Mouse (Mus musculus): ENCODE measurements around the gene Tmem54. TPM values are rescaled to one million over a fixed set of nuclear protein-coding genes. Genes with fewer than 3 reads are reported as not detected.

The Tmem54 gene
- polyA plus RNA-seq, 1 experiment from 2014 or later = 11.9 TPM

DNA sequence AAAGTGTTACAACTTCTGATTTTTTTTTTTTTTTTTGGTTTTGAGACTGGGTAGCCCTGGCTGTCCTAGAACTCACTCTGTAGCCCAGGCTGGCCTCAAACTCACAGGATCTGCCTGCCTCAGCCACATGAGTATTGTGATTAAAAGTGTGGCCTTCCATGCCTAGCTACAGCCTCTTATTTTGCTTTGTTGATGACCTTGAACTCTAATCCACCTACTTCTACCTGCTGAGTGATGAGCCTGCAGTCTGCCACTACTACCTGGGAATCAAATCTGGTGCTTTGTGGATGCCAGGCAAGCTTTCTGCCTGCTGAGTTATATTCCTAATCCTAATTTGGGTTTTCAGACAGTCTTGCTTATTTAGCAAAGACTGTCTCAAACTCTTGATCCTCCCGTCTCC is 43.9 kb upstream of the Tmem54 start:
- H3K36me3 ChIP-seq (ENCODE audit: insufficient read depth) = no peaks in the 10 kb centered on the region
- H3K9ac ChIP-seq = no peak overlapping the region

DNA sequence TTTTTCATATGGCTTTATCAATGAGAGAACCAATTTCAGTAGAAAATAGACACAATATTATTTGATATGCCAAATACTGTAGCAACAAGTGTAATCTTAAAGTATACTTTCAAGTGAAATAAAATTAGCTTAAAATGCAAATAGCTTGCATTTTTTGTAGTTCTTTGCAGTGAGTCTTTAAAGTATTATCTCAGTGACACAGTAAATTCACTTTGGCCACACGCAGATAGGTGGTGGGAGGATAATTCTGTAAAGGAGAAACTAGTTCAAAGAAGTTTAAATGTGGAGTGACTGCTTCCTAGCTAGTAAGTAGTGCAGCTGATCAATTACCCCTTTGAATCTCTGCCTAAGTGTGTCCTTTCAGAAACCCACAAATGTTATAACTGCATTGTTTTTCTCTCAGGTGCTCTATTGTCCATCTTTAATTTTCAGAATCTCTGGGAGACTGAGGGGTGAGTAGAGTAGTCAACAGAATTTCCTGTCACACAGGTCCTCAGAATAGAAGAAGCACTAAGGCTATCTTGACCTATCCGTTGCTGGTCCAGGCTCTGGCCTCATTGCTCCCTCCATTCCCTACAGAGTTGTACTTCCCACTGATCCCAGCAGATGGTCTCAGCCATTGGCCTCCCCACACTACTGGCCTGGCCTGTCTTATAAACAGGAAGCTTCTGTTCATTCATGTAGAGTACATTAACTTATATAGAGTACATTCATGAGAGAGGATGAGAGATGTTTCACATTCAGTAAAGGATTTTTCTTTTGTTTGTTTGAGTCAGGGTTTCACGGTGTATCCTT is 42.9 kb upstream of the Tmem54 start:
- no peak overlapping the region; the same call in 1 of the 2 replicates for H3K27ac ChIP-seq (ENCODE audit: low read depth)
- H3K9ac ChIP-seq = no peak overlapping the region
- peaks cover 5% of the 10 kb centered on the region; the same call in 1 of the 2 replicates for H3K4me1 ChIP-seq (ENCODE audit: insufficient read depth)
- 70% methylated on average over 3 of the region's 3 CpGs for WGBS
- no peaks in the 10 kb centered on the region for H3K36me3 ChIP-seq (ENCODE audit: insufficient read depth)
- no peak overlapping the region for H3K4me3 ChIP-seq (ENCODE audit: low read depth, low read length)
- ATAC-seq (ENCODE audit: insufficient read depth) (no peak), DNase-seq (peak; percentile 49)
- peak; percentile 32; the same call in 1 of the 2 replicates for TF ChIP-seq CTCF (IDR thresholded peaks at IDR 0.05; ENCODE audit: low read depth)
- H3K27me3 ChIP-seq (ENCODE audit: insufficient read depth, low read length) = no peaks in the 10 kb centered on the region
- H3K9me3 ChIP-seq (ENCODE audit: low read depth, low read length) = no peaks in the 10 kb centered on the region
- no peak overlapping the region for H3K4me2 ChIP-seq

More for the DNA sequence above, 43.9 kb upstream of the Tmem54 start:
- 90% methylated on average over 1 of the region's 1 CpGs for WGBS
- peaks cover 5% of the 10 kb centered on the region; the same call in 1 of the 2 replicates for H3K4me1 ChIP-seq (ENCODE audit: insufficient read depth)
- no peak overlapping the region for H3K4me3 ChIP-seq (ENCODE audit: low read depth, low read length)
- DNase-seq (no peak), ATAC-seq (ENCODE audit: insufficient read depth) (no peak)
- no peak overlapping the region for H3K4me2 ChIP-seq
- no peaks in the 10 kb centered on the region for H3K9me3 ChIP-seq (ENCODE audit: low read depth, low read length)
- no peaks in the 10 kb centered on the region for H3K27me3 ChIP-seq (ENCODE audit: insufficient read depth, low read length)
- TF ChIP-seq CTCF (IDR thresholded peaks at IDR 0.05; ENCODE audit: low read depth) = no peak
- H3K27ac ChIP-seq (ENCODE audit: low read depth) = no peak overlapping the region

DNA sequence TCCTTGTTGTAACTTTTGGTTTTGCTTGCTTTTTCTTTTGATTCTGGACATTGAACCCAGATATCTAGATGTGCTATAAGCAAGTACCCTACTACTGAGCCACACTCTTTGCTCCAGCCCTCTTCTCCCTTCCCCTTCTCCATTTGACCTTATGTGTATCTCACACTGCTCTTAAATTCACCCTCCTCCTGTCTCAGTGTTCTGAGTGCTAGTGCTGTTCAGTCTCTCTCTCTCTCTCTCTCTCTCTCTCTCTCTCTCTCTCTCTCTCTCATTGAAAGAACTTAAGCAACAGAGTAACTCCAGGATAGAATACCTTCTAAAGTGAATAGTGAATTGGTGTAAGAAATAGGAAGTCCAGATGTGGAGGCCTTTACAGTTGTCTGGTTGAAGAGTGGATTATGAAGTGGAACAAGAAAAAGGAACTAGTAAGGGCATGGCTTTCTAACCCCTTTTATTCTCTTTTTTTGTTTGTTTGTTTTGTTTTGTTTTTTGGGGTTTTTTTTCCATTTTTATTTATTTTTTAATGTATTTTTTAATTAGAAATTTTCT is 39.6 kb upstream of the Tmem54 start:
- no peak overlapping the region for H3K27ac ChIP-seq (ENCODE audit: low read depth)
- no peaks in the 10 kb centered on the region for H3K4me1 ChIP-seq (ENCODE audit: insufficient read depth)
- TF ChIP-seq CTCF (IDR thresholded peaks at IDR 0.05; ENCODE audit: low read depth) = no peak
- H3K36me3 ChIP-seq (ENCODE audit: insufficient read depth) = no peaks in the 10 kb centered on the region
- DNase-seq = no peak
- no peak for ATAC-seq (ENCODE audit: insufficient read depth)
- no peaks in the 10 kb centered on the region for H3K27me3 ChIP-seq (ENCODE audit: insufficient read depth, low read length)
- H3K9ac ChIP-seq = no peak overlapping the region
- no peak overlapping the region for H3K4me2 ChIP-seq
- H3K4me3 ChIP-seq (ENCODE audit: low read depth, low read length) = no peak overlapping the region
- no peaks in the 10 kb centered on the region for H3K9me3 ChIP-seq (ENCODE audit: low read depth, low read length)

DNA sequence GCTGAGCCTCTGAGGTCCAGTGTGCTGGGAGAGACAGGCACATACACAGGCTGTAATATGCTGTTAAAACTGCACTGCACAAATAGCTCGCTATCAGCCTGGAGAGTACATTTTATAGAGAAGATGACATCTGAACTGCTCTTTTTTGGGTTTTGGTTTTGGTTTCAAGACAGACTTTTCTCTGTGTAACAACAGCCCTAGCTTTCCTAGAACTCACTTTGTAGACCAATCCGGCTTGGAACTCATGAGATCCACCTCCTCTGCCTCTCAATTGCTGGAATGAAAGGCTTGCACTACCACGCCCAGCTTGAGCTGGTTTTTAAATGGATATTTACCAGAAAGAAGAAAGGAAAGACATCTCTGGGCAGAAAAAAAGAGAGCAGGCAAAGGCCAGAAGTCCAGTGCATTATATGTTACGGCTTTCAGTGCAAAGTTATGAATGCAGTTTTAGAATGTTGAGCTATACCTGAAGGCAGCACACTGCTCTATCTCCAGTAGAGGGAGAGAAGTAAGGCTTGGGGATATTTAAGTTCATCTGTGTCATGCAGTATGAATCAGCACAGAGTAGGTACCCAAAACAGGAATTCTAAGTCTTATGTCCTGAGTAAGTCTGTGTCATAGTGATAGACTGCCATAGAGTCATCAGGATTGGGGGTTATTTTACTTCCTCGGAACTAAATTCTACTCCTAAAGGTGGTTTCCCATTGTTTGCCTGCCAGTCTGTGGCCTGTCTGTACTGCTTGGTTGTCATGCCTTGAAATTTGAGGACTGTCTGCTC is 37.5 kb upstream of the Tmem54 start:
- no peaks in the 10 kb centered on the region for H3K9me3 ChIP-seq (ENCODE audit: low read depth, low read length)
- H3K27me3 ChIP-seq (ENCODE audit: insufficient read depth, low read length) = no peaks in the 10 kb centered on the region
- H3K36me3 ChIP-seq (ENCODE audit: insufficient read depth) = no peaks in the 10 kb centered on the region
- ATAC-seq (ENCODE audit: insufficient read depth) = no peak
- H3K4me1 ChIP-seq (ENCODE audit: insufficient read depth) = no peaks in the 10 kb centered on the region
- WGBS = 83% methylated on average over 5 of the region's 5 CpGs
- no peak overlapping the region for H3K4me2 ChIP-seq
- no peak overlapping the region for H3K27ac ChIP-seq (ENCODE audit: low read depth)
- DNase-seq = no peak
- no peak overlapping the region for H3K9ac ChIP-seq
- no peak overlapping the region for H3K4me3 ChIP-seq (ENCODE audit: low read depth, low read length)
- no peak for TF ChIP-seq CTCF (IDR thresholded peaks at IDR 0.05; ENCODE audit: low read depth)

DNA sequence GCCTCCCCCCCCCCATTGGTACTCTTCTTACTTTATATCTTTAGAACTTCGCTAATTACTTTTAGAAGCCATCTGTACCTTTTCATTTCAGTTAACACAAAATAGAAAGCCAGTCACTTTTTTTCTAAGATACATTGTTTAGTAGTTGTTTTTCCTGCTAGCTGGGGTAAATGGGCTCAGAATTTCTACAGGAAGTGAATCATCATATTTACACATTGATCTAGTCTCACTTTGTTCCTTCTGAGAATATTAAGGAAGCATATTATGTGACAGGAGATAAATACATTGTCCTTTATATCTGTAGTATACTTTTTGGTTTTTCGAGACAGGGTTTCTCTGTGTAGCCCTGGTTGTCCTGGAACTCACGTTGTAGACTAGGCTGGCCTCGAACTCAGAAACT is 36.5 kb upstream of the Tmem54 start:
- no peaks in the 10 kb centered on the region for H3K4me1 ChIP-seq (ENCODE audit: insufficient read depth)
- ATAC-seq (ENCODE audit: insufficient read depth) (no peak), DNase-seq (no peak)
- H3K27me3 ChIP-seq (ENCODE audit: insufficient read depth, low read length) = no peaks in the 10 kb centered on the region
- no peak overlapping the region for H3K27ac ChIP-seq (ENCODE audit: low read depth)
- no peak for TF ChIP-seq CTCF (IDR thresholded peaks at IDR 0.05; ENCODE audit: low read depth)
- no peaks in the 10 kb centered on the region for H3K9me3 ChIP-seq (ENCODE audit: low read depth, low read length)
- H3K36me3 ChIP-seq (ENCODE audit: insufficient read depth) = no peaks in the 10 kb centered on the region; the same call in 1 of the 2 replicates
- H3K9ac ChIP-seq = no peak overlapping the region
- WGBS = 86% methylated on average over 4 of the region's 4 CpGs
- no peak overlapping the region for H3K4me2 ChIP-seq
- H3K4me3 ChIP-seq (ENCODE audit: low read depth, low read length) = no peak overlapping the region

DNA sequence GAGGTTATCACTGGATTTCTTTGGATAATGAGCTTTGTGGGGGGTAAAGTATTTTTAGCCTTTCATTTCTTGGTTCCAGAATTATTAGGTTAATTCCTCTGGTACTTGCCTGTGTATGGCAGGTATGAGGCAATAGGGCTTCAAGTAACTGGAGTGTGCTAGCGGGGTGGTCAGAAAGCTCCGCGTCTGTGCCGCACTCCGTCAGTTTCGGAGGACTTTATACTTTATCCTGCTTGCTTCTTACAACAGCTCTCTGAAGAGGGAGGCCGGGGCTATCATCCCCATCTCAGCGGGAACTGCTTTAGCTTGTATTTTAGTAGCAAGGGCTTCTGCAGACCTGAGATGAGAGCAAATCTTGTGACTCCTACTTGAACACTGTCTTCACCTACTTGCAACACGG is 26.2 kb upstream of the Tmem54 start:
- H3K36me3 ChIP-seq (ENCODE audit: insufficient read depth) = peaks cover 72% of the 10 kb centered on the region
- no peak for DNase-seq
- no peaks in the 10 kb centered on the region for H3K4me1 ChIP-seq (ENCODE audit: insufficient read depth)
- H3K4me2 ChIP-seq = no peak overlapping the region
- H3K9ac ChIP-seq = no peak overlapping the region
- H3K27ac ChIP-seq (ENCODE audit: low read depth) = no peak overlapping the region
- H3K9me3 ChIP-seq (ENCODE audit: low read depth, low read length) = no peaks in the 10 kb centered on the region; the same call in 1 of the 2 replicates
- no peak overlapping the region for H3K4me3 ChIP-seq (ENCODE audit: low read depth, low read length)
- H3K27me3 ChIP-seq (ENCODE audit: insufficient read depth, low read length) = no peaks in the 10 kb centered on the region
- TF ChIP-seq CTCF (IDR thresholded peaks at IDR 0.05; ENCODE audit: low read depth) = no peak
- 94% methylated on average over 9 of the region's 9 CpGs for WGBS
- ATAC-seq (ENCODE audit: insufficient read depth) = no peak

DNA sequence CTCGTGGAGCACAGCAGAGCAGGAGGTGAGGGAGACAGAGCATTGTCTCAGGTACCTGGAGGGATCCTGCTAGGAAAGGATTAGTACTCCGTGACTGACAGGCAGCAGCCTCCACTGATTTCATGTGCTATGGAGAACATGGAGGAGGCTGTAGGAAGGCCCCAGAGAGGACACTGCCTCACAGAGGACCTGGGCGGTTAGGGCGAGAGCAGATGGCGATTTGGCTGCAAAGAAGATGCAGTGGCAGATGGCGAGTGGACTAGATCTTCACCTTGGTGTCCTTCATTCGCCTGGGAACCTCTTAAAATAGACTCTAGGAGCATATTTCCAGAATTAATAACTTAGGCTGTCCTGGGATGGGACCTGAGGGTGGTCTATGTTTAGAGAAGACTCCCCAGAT is 24.3 kb upstream of the Tmem54 start:
- H3K36me3 ChIP-seq (ENCODE audit: insufficient read depth) = peaks cover 55% of the 10 kb centered on the region
- H3K4me3 ChIP-seq (ENCODE audit: low read depth, low read length) = no peak overlapping the region
- ATAC-seq (ENCODE audit: insufficient read depth) (no peak), DNase-seq (no peak)
- no peaks in the 10 kb centered on the region; the same call in 1 of the 2 replicates for H3K9me3 ChIP-seq (ENCODE audit: low read depth, low read length)
- 82% methylated on average over 7 of the region's 7 CpGs for whole genome bisulfite sequencing
- H3K27me3 ChIP-seq (ENCODE audit: insufficient read depth, low read length) = no peaks in the 10 kb centered on the region
- no peaks in the 10 kb centered on the region for H3K4me1 ChIP-seq (ENCODE audit: insufficient read depth)
- H3K4me2 ChIP-seq = no peak overlapping the region
- no peak overlapping the region for H3K27ac ChIP-seq (ENCODE audit: low read depth)
- H3K9ac ChIP-seq = no peak overlapping the region; the same call in 1 of the 2 replicates
- no peak for TF ChIP-seq CTCF (IDR thresholded peaks at IDR 0.05; ENCODE audit: low read depth)
